Mouse (Mus musculus) lung, adult 2 months (tissue): ENCODE results near the gene Lztr1.

Experiments
- CTCF ChIP-seq: fragments of 200-500 bp; IDR thresholded peaks from 2 replicates; pipeline ENCODE4 v1.5.1; 2011; ENCODE audit warnings: mild to moderate bottlenecking, low read length, control low read depth; ENCODE audit not compliant: insufficient read depth
- POLR2A ChIP-seq: fragments of 200-500 bp; IDR thresholded peaks from 2 replicates; pipeline ENCODE4 v1.6.1; 2011; ENCODE audit warnings: low read depth, mild to moderate bottlenecking, control low read depth, low read length, borderline replicate concordance; ENCODE audit errors: extremely low read depth

GRCm38 (mm10) chr16:17564221-17564620 is 55.7 kb downstream of the Lztr1 start:
- TF ChIP-seq CTCF (no peak), POLR2A (no peak)
